Mouse (Mus musculus): ENCODE measurements around the gene Depdc5.

- no peak for TF ChIP-seq CTCF (IDR thresholded peaks at IDR 0.05; ENCODE audit: low read depth)
- TF ChIP-seq EP300 (IDR thresholded peaks at IDR 0.05; ENCODE audit: low read depth), result no peak
These were observed 44.0 kb downstream of the Depdc5 start for GRCm38 (mm10) chr5:32907496-32907895.
